Mouse (Mus musculus) adrenal gland (tissue): Measurements from ENCODE around the gene Tbx3.

Experiments used
- intact Hi-C: fragments of 180-260 bp; cut with DNase I; formaldehyde crosslinking; loops from one replicate; pipeline ENCODE4 v1.15.1; 2025

The Tbx3 gene

GRCm38 (mm10) chr5:119660526-119661410 lies 9.7 kb upstream of the Tbx3 start:
- intact Hi-C loops, result no loop called here

- intact Hi-C loops, result no loop called here
Measured at GRCm38 (mm10) chr5:119661474-119661873, 9.0 kb upstream of the Tbx3 start.

- intact Hi-C loops, result no loop called here
Measured at GRCm38 (mm10) chr5:119662326-119662725, 8.1 kb upstream of the Tbx3 start.

GRCm38 (mm10) chr5:119662731-119663130 lies 7.7 kb upstream of the Tbx3 start:
- intact Hi-C loops, result no loop called here

- intact Hi-C loops, result no loop called here
Measured at GRCm38 (mm10) chr5:119663241-119663640, 7.2 kb upstream of the Tbx3 start.

- intact Hi-C loops, result no loop called here
Measured at GRCm38 (mm10) chr5:119663747-119664146, 6.7 kb upstream of the Tbx3 start.

GRCm38 (mm10) chr5:119665739-119666138 lies 4.7 kb upstream of the Tbx3 start:
- intact Hi-C loops, result no loop called here

GRCm38 (mm10) chr5:119667356-119667940 lies 3.0 kb upstream of the Tbx3 start:
- intact Hi-C loops, result no loop called here

- intact Hi-C loops, result loop anchor here (2.0 kb wide), 1 partner anchor 42 kb away; no protein-coding TSS in a partner anchor
Measured at GRCm38 (mm10) chr5:119668191-119668912, 2.1 kb upstream of the Tbx3 start.

GRCm38 (mm10) chr5:119668913-119669411 lies 1.5 kb upstream of the Tbx3 start:
- intact Hi-C loops, result loop anchor here (2.0 kb wide), 1 partner anchor 42 kb away; no protein-coding TSS in a partner anchor

- intact Hi-C loops, result loop anchor here (2.0 to 5.0 kb wide), 3 partner anchors 43 to 339 kb away; no protein-coding TSS in a partner anchor
Measured at GRCm38 (mm10) chr5:119669741-119670565, 516 bp upstream of the Tbx3 start.

GRCm38 (mm10) chr5:119671124-119671801 lies 794 bp downstream of the Tbx3 start:
- intact Hi-C loops, result loop anchor here (2.0 to 5.0 kb wide), 2 partner anchors 74 to 340 kb away; no protein-coding TSS in a partner anchor

GRCm38 (mm10) chr5:119671965-119672347 lies 1.5 kb downstream of the Tbx3 start:
- intact Hi-C loops, result loop anchor here (2.0 to 5.0 kb wide), 2 partner anchors 75 to 341 kb away; no protein-coding TSS in a partner anchor

GRCm38 (mm10) chr5:119672348-119672983 lies 2.0 kb downstream of the Tbx3 start:
- intact Hi-C loops, result loop anchor here (5.0 kb wide), 1 partner anchor 75 kb away; no protein-coding TSS in a partner anchor

GRCm38 (mm10) chr5:119672984-119673600 lies 2.6 kb downstream of the Tbx3 start:
- intact Hi-C loops, result loop anchor here (5.0 kb wide), 1 partner anchor 76 kb away; no protein-coding TSS in a partner anchor

GRCm38 (mm10) chr5:119673716-119674605 lies 3.5 kb downstream of the Tbx3 start:
- intact Hi-C loops, result loop anchor here (5.0 kb wide), 1 partner anchor 77 kb away; no protein-coding TSS in a partner anchor

- intact Hi-C loops, result loop anchor here (5.0 kb wide), 1 partner anchor 77 kb away; no protein-coding TSS in a partner anchor
Measured at GRCm38 (mm10) chr5:119674606-119675330, 4.3 kb downstream of the Tbx3 start.
